Mouse (Mus musculus) layer of hippocampus, adult 11-12 months (tissue): ENCODE measurements around the gene Bpgm.

Experiments used
- DNase-seq: peaks from one replicate; pipeline ENCODE4 v3.0.0; 2022; ENCODE audit warnings: low spot score

Gene Bpgm

GRCm38 (mm10) chr6:34486071-34486626 lies 10.1 kb downstream of the Bpgm start:
- no peak for DNase-seq

- DNase-seq: no peak
Measured at GRCm38 (mm10) chr6:34493327-34494095, 17.5 kb downstream of the Bpgm start.

GRCm38 (mm10) chr6:34495140-34495551 lies 19.1 kb downstream of the Bpgm start:
- DNase-seq: no peak

GRCm38 (mm10) chr6:34497991-34498625 lies 22.1 kb downstream of the Bpgm start:
- no peak for DNase-seq

GRCm38 (mm10) chr6:34502291-34502690 lies 26.3 kb downstream of the Bpgm start:
- DNase-seq: no peak

GRCm38 (mm10) chr6:34505957-34506356 lies 29.9 kb downstream of the Bpgm start:
- no peak for DNase-seq

- DNase-seq: no peak
Measured at GRCm38 (mm10) chr6:34507581-34507980, 31.6 kb downstream of the Bpgm start.

- no peak for DNase-seq
Measured at GRCm38 (mm10) chr6:34508016-34508415, 32.0 kb downstream of the Bpgm start.

GRCm38 (mm10) chr6:34510277-34510676 lies 34.3 kb downstream of the Bpgm start:
- no peak for DNase-seq

- no peak for DNase-seq
Measured at GRCm38 (mm10) chr6:34511410-34511809, 35.4 kb downstream of the Bpgm start.

- no peak for DNase-seq
Measured at GRCm38 (mm10) chr6:34512741-34513140, 36.7 kb downstream of the Bpgm start.

GRCm38 (mm10) chr6:34514655-34515054 lies 38.6 kb downstream of the Bpgm start:
- no peak for DNase-seq

- DNase-seq: no peak
Measured at GRCm38 (mm10) chr6:34515098-34515782, 39.2 kb downstream of the Bpgm start.

GRCm38 (mm10) chr6:34515783-34516099 lies 39.7 kb downstream of the Bpgm start:
- DNase-seq: no peak

GRCm38 (mm10) chr6:34517750-34518149 lies 41.7 kb downstream of the Bpgm start:
- DNase-seq: no peak

GRCm38 (mm10) chr6:34519087-34519486 lies 43.1 kb downstream of the Bpgm start:
- DNase-seq: no peak

- DNase-seq: no peak
Measured at GRCm38 (mm10) chr6:34520491-34520890, 44.5 kb downstream of the Bpgm start.

- DNase-seq: no peak
Measured at GRCm38 (mm10) chr6:34520912-34521311, 44.9 kb downstream of the Bpgm start.

GRCm38 (mm10) chr6:34523476-34523875 lies 47.5 kb downstream of the Bpgm start:
- DNase-seq: no peak

GRCm38 (mm10) chr6:34525499-34525924 lies 49.5 kb downstream of the Bpgm start:
- no peak for DNase-seq

- no peak for DNase-seq
Measured at GRCm38 (mm10) chr6:34525927-34526326, 49.9 kb downstream of the Bpgm start.

- no peak for DNase-seq
Measured at GRCm38 (mm10) chr6:34526389-34526788, 50.4 kb downstream of the Bpgm start.

GRCm38 (mm10) chr6:34528131-34528530 lies 52.1 kb downstream of the Bpgm start:
- DNase-seq: no peak
